Mouse (Mus musculus) bone marrow, adult 2 months (tissue): Measurements from ENCODE around the gene Tepp.

ENCODE experiments used
- CTCF ChIP-seq: fragments of 200-500 bp; IDR thresholded peaks from 2 replicates; pipeline ENCODE4 v1.5.1; 2011; ENCODE audit warnings: low read length, control low read depth; ENCODE audit not compliant: control insufficient read depth, insufficient read depth
- POLR2A ChIP-seq: fragments of 200-500 bp; IDR thresholded peaks from 2 replicates; pipeline ENCODE4 v1.6.1; 2011; ENCODE audit warnings: low read depth, mild to moderate bottlenecking, control low read depth, low read length, borderline replicate concordance; ENCODE audit not compliant: control insufficient read depth

DNA sequence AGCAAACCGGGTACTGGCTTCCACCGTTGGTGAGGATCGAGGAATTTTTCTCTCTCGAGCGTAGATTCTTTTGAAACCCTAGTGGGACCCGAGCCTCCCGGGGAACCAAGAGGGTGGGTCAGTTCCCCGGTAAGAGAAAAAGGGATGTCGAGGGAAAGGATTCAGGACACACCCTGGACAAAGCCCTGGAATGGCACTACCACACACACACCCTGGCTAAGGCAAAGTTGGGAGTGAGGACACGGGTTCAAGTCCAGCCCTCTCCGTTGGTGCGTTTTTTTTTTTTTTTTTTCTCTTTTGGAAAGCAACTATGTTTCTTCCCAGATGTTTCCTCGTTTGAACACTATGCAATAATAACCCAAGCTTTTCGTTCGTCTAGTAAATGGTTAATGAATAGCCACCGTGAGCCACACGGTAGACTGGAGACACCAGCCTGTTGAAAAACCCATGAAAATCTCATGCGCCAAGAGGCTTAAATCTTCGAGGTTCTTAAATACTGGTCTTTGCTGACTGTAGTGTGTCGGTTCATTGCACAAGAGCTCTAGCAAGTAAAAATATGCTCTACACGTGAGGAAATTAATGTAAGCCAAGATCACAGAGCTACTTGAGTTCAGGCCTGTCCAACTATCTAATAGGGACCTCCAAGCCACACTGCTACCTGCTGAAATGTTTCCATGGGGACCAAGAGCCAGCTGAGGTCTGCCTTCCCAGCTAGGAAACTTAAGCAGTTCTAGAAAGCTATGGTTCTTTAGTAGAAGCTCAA is 22.3 kb downstream of the Tepp start:
- TF ChIP-seq CTCF (no peak), POLR2A (no peak)
